Mouse (Mus musculus): ENCODE data around the gene Ifrd2.

The Ifrd2 gene

GRCm38 (mm10) chr9:107598385-107598784 is 10.9 kb downstream of the Ifrd2 start:
- DNase-seq (ENCODE audit: extremely low spot score, low spot score) = no peak

DNA sequence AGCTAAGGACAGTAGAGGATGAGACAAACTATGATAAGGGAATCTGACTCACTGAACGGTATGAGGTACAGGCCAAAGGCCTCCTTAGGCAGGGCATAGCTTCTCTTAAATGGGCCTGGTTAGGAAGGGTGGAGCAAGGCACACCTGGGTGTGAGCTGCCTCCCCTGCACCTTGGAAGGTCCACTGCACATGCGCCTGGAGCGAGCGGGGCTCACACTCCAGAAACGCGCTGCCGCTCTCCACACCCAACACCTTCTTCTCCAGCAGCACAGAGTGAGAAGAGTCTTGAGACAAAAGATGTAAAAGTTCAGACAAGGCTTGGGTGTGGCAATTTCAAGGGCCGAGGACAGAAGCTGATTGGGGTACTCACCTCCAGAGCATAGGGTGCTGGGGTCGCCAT is 12.0 kb downstream of the Ifrd2 start:
- no peak for DNase-seq (ENCODE audit: extremely low spot score, low spot score)

DNA sequence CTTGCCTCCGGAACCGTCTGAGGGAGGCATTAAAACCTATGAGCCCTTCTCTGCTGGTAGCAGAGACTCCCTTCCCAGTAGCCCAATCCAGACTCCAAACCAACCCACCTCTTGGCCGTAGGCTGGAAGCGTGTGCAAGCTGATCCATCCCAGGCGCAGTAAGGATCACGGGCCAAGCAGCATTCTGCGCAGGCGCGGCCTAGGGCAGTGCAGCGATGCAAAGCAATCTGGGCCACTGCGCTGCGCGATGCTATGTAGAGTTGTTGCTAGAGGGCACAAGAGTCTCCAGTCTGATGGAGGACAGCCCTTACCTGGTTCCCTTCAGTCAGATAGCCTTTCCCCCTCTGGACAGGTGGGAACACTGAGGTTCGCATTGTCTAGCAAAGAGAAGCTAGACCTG is 12.4 kb downstream of the Ifrd2 start:
- DNase-seq (ENCODE audit: extremely low spot score, low spot score) = no peak

- no peak for DNase-seq (ENCODE audit: extremely low spot score, low spot score)
Observed at GRCm38 (mm10) chr9:107600745-107601144, 13.3 kb downstream of the Ifrd2 start.

- DNase-seq (ENCODE audit: extremely low spot score, low spot score) = no peak
Observed at GRCm38 (mm10) chr9:107601275-107601674, 13.8 kb downstream of the Ifrd2 start.

DNA sequence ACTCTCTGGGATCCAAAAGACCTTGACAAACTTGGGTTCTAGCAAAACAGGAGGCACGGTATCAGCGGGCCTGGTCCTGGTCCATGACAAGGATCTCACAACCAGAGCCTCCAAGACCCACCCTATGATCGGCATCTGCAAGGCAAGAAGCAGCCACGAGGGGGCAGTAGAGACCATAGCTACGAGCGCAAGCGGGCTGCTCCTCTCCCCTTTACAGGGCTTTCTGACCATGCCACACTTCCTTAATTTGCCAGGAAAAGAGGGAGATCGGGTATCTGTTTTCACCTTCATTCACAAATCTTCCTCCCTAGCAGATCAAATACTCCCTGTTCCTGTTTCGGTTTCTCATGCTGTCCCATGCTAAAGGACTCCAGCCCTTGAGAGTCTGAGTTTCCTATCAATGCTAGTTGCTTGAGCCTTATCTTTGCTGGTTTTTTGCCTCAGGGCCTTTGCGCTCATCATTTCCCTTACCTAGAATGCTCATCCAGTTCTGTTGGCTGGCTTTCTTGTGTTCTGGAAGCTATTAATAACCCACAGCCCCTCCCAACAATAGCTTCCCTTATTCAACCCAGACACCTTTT is 14.7 kb downstream of the Ifrd2 start:
- DNase-seq (ENCODE audit: extremely low spot score, low spot score) = peak; percentile 96

GRCm38 (mm10) chr9:107603251-107603650 is 15.8 kb downstream of the Ifrd2 start:
- no peak for DNase-seq (ENCODE audit: extremely low spot score, low spot score)

GRCm38 (mm10) chr9:107605041-107605661 is 17.7 kb downstream of the Ifrd2 start:
- no peak for DNase-seq (ENCODE audit: extremely low spot score, low spot score)

DNA sequence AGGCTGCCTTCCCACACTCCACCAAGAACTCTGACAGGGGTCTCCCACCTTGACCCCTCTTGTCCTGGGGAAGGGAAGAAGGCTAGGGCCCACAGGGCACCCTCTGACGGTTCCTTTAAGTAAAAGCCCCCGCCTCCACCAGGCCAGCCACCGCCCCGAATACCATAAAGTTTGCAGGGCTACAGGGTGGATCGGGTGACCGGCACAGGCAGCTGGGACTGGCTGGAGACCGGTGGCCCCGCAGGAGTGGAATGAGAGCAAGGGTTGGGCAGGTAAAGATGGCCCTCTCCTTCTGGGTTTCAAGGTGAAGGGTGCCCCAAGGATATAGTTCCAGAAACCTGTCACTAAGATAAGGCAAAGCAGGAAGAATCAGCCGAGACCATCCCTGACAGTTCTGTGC is 19.1 kb downstream of the Ifrd2 start:
- DNase-seq (ENCODE audit: extremely low spot score, low spot score) = no peak

- DNase-seq (ENCODE audit: extremely low spot score, low spot score) = no peak
Observed at GRCm38 (mm10) chr9:107607036-107607435, 19.6 kb downstream of the Ifrd2 start.

DNA sequence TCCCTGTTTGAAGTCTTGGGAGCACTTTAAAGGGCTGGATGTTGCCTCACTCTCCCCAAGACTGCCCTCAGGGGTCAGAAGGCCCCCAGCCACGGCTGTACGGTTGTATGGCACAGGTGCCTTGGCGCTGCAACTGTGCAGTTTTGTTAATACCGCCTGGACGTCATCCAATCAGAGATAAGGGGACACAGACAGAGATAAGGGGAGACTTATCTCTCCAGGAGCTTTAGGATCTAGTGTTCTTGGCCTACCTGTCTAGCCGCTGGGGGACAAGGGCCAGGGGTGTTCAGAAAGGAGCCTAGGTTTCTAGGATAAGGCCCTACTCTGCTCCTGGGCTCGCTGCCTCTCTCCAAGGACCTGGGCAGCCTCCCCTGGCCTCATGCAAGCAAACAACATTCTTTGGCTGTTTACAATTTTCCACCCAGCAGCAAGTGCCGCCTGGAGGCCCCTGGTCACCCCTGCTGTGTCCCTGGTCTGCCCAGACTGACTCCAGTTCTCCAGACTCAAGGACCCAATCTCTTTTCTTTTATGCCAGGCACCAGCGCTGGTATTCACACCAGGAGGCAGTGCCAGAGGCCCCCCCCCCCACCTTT is 20.3 kb downstream of the Ifrd2 start:
- no peak for DNase-seq (ENCODE audit: extremely low spot score, low spot score)

GRCm38 (mm10) chr9:107608741-107609432 is 21.4 kb downstream of the Ifrd2 start, which contains the start of gene Sema3b:
TSS of gene Sema3b (minus strand) at chr9:107609229.
- no peak for DNase-seq (ENCODE audit: extremely low spot score, low spot score)

GRCm38 (mm10) chr9:107609433-107609830 is 22.0 kb downstream of the Ifrd2 start:
- no peak for DNase-seq (ENCODE audit: extremely low spot score, low spot score)

DNA sequence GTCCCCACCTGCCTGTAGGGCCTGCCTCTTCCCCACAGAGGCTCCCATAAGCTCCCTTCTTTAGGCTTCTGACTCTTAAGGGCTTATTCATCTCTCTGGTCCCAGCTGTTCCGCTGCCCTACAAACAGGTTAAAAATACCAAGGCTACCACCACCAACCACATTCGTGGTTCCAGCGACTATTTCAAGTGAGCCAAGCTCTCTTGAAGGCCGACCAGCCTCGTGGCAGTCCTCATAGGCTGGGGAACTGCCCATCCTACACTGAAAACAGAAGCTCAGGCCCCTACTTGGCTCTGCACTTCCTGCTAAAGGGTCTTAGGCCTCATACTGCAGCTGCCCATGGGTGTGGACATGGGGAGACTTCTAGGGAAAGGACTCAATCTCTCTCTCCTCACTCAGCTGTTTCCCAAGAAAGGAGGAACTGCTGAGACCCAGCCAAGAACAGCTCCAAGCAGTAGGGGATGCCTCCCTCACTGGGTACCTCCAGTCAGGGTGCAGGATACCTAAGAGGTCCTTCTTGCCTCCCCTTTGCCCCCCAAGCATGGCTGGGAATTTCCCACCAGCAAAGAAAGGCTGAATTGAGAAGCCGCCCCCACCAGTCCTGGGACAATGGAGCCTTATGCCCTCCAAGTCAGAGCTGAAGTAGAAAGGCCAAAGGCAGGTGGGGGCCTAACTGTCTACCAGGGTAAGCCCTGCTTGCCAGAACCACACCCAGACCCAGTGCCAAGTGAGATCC is 24.2 kb downstream of the Ifrd2 start:
- DNase-seq (ENCODE audit: extremely low spot score, low spot score) = no peak

DNA sequence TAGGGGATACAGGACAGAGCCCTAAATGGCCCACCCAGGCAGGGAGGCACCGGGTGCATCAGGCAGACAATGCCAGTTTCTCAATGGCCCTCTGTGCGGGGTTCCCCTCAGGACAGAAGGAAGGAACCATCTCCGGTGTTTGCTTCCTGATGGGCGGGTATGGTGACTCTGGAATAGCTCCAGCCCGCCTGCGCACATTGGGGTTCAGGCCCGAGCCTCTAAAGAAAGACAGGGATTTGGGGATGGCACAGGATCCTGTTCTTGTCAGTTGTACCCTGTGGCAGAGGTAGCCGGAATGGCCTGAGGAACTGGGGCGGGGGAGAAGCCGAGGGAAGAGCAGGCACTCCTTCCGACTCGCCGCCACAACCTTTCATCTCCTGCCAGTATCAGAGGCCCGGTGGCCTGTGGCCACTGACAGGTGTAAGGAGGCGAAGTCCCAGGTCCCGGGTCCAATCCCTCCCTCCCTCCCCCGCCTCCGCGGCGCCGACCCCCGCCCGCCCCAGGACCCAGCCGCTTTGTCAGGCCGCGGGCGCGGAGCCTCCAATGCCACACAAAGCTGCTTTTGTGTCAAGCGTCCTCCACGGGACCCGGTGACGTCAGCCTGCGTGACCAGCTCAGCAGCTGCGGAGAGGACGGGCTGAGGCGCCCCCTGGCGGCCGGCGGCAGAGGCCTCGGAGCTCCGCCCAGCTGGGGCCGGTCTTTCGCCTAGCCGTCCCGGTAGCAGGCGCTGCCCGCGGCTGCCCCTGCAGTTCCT is 24.9 kb downstream of the Ifrd2 start:
- DNase-seq (ENCODE audit: extremely low spot score, low spot score) = peak; percentile 100

GRCm38 (mm10) chr9:107612945-107613569 is 25.6 kb downstream of the Ifrd2 start:
- no peak for DNase-seq (ENCODE audit: extremely low spot score, low spot score)

DNA sequence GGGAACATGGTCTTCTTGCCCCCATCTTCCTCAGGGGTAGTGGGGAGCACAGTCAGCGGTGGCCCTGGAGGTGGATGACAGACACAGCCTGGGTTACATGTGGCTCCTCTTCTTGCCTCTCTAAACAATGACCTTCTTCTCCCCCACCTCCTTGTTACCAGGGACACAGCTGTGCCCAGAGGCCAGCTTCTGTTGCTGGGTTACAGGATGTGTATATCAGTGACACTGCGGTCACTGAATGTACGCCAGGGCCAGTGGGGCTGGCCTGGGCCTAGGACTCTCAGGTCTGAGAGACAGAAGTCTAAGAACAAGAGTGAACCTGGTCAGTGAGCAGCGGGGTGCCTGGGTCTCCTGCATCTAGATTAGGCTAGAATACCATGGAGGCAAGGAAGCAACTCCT is 27.6 kb downstream of the Ifrd2 start:
- no peak for DNase-seq (ENCODE audit: extremely low spot score, low spot score)

- no peak for DNase-seq (ENCODE audit: extremely low spot score, low spot score)
Observed at GRCm38 (mm10) chr9:107617461-107617860, 30.0 kb downstream of the Ifrd2 start.

DNA sequence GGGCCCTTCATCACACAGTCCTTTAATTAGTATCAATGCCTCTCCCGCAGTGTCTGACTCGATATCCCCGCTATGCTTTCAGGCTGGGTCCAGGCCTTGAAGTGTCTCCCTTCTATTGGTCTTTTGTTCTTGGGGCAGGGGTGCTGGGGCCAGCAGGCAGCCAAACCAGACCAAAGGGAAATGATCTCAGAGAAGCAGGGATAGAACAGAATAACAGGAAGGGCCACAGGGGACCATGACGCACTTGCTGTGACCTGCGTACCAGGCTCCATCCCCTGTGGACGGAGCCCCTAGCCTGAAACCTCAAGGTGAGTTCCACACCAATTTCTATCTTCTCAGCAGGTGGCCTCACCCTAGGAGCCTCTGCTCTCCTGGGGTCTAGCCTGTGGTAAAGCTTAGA is 30.7 kb downstream of the Ifrd2 start:
- DNase-seq (ENCODE audit: extremely low spot score, low spot score) = no peak

DNA sequence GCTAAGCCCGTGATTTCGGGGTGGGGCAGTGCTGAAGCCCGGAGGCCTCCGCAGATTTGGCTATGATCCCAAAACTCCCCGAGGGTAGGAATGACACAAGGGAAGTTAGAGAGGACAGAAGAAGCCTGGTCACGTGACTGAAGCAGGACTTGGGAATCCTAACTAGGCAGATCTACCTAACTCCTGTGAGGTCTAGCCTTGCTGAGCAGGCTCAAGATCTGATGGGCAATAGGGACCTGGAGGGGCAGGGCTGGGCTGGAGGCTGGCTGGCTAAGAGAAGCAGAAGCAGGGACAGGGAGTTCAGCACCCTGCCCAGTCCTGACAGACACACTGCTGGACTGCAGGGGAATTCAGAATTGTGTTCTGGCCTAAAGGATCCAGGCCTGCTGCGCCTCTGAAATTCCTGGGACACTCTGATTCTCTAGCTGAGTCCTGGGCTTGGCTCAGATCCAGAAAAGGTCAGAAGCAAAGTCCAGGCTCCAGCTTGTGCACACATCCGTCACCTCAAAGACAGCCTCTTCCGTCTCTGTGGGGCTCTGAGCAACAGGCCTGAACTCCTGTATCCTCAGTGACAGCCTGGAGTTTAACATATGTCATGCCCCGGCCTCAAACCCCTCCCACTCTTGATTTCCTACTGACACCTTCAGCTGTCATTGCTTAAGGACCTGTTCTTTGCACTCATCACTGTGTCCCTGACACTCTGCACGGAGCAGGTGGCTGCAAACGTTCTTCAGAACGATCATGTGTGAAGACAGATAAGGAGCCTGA is 31.5 kb downstream of the Ifrd2 start:
- DNase-seq (ENCODE audit: extremely low spot score, low spot score) = no peak
